9 mouse cellular contexts compared by ENCODE assay signal in genomic region chr2:136713299-136713758, GRCm38 (mm10). TPM values are rescaled to one million over a fixed set of nuclear protein-coding genes. Genes with fewer than 3 reads are reported as not detected.
A peak's percentile ranks its signal among the peaks of the same experiment; 100 is the strongest.
DNase-seq lines count a peak whose midpoint lies in the region; ATAC-seq and TF ChIP-seq lines count a peak whose summit lies in the region.
"Had no signal": no experiment of that assay in that cellular context is flagged by ENCODE, and none has a peak within 500 bp of the region (broad histone marks: within the 10 kb centered on the region; RNA-seq: fewer than 3 reads in every experiment).

Gene Snap25, plus strand, starts transcription at chr2:136713453.

- intact Hi-C loops in gastrocnemius, adult 2 months (cut with DNase I), result loop anchor here (10.0 kb wide), 1 partner anchor 229 kb away; no protein-coding TSS in a partner anchor

- no peak for DNase-seq in kidney, adult 9 months
- DNase-seq in cerebellum, adult 9-11 months, result peak; percentile 94
- peak; percentile 78 to 79 for DNase-seq in frontal cortex, postnatal 14 days (ENCODE audit: low spot score in 2 of 2)
- DNase-seq in left cerebral cortex, adult 8-10 months (ENCODE audit: low spot score in 2 of 2), result peak; percentile 72 to 85
- no peak for DNase-seq in gastrocnemius, adult 2 months

- under 1% methylated on average over 18 of the region's 20 CpGs for WGBS in kidney, embryonic 16.5 days
- WGBS in neural tube, embryonic 15.5 days, result under 1% methylated on average over 20 of the region's 20 CpGs

- H3K9me3 ChIP-seq in kidney, embryonic 16.5 days (ENCODE audit: low read length), result no peaks in the 10 kb centered on the region
- H3K9me3 ChIP-seq in neural tube, embryonic 15.5 days (replicated peaks), result no peaks in the 10 kb centered on the region

- peak within 1 kb of the TSS; percentile 23 for H3K4me3 ChIP-seq in kidney, embryonic 16.5 days (ENCODE audit: low read length)
- peak within 1 kb of the TSS; percentile 61 for H3K4me3 ChIP-seq in neural tube, embryonic 15.5 days (replicated peaks)
- H3K4me3 ChIP-seq in gastrocnemius, adult 2 months, result no peak within 1 kb of the TSS

- TF ChIP-seq CTCF in gastrocnemius, adult 2 months (IDR thresholded peaks at IDR 0.05), result no peak

- peak; percentile 72 for ATAC-seq in kidney, embryonic 16.5 days (ENCODE audit: low FRiP score, low TSS enrichment)
- peak; percentile 87 for ATAC-seq in neural tube, embryonic 15.5 days (ENCODE audit: low FRiP score)
- no peak for ATAC-seq in megakaryocyte progenitor cell, adult 5-6 weeks (replicated peaks; ENCODE audit: poor library complexity)

- H3K9ac ChIP-seq in kidney, embryonic 16.5 days (replicated peaks; ENCODE audit: low read length), result no peak within 1 kb of the TSS
- peak within 1 kb of the TSS; percentile 73 for H3K9ac ChIP-seq in neural tube, embryonic 15.5 days (replicated peaks)

- no peaks in the 10 kb centered on the region for H3K36me3 ChIP-seq in kidney, embryonic 16.5 days (ENCODE audit: insufficient read depth, low read length)
- H3K36me3 ChIP-seq in neural tube, embryonic 15.5 days, result no peaks in the 10 kb centered on the region

- no peak within 1 kb of the TSS for H3K27ac ChIP-seq in kidney, embryonic 16.5 days (ENCODE audit: low read length)
- peak within 1 kb of the TSS; percentile 88 for H3K27ac ChIP-seq in neural tube, embryonic 15.5 days (replicated peaks)
- no peak within 1 kb of the TSS for H3K27ac ChIP-seq in gastrocnemius, adult 2 months

- H3K4me1 ChIP-seq in kidney, embryonic 16.5 days (ENCODE audit: insufficient read depth, low read length), result peaks cover 6% of the 10 kb centered on the region
- peaks cover 29% of the 10 kb centered on the region for H3K4me1 ChIP-seq in neural tube, embryonic 15.5 days

- no peaks in the 10 kb centered on the region; the same call in 1 of the 2 replicates for H3K27me3 ChIP-seq in kidney, embryonic 16.5 days (ENCODE audit: insufficient read depth, low read length)
- H3K27me3 ChIP-seq in neural tube, embryonic 15.5 days (replicated peaks), result no peaks in the 10 kb centered on the region

- peak within 1 kb of the TSS; percentile 51 for H3K4me2 ChIP-seq in kidney, embryonic 16.5 days (replicated peaks; ENCODE audit: low read depth, low read length)
- peak within 1 kb of the TSS; percentile 66 for H3K4me2 ChIP-seq in neural tube, embryonic 15.5 days

RNA-seq across cellular contexts. Expression of gene Snap25, which starts in this region (rescaled TPM):
- 1.2 and 2.8 TPM in 2 replicates for polyA plus RNA-seq in kidney, embryonic 16.5 days (2015; fragmentation: Nextera tagmentation; extraction: Ambion mirVana)
- total RNA-seq in left cerebral cortex, adult 8-10 months (2022), result 1,000 to 10,000 TPM; 2,805 to 3,008 (median 2,879) TPM
- 321 and 342 TPM in 2 replicates for polyA plus RNA-seq in neural tube, embryonic 15.5 days (2015; fragmentation: Nextera tagmentation; extraction: Ambion mirVana)
- total RNA-seq in gastrocnemius, adult 2 months (2021), result not detected
- total RNA-seq in megakaryocyte progenitor cell, adult 5-6 weeks (2015), result not detected in 2 replicates
- total RNA-seq in megakaryocyte progenitor cell, adult 5-6 weeks (2017), result not detected in 2 replicates
- polyA plus RNA-seq: Patski had no signal

Comparison
In these comparisons a context has a peak if more than half of its experiments do, and no peak if none do; other contexts are left out.
1. RNA of gene Snap25 (total RNA-seq): 2,805 to 3,008 TPM in left cerebral cortex, adult 8-10 months; not detected in gastrocnemius, adult 2 months and not detected in megakaryocyte progenitor cell, adult 5-6 weeks; every median in the first group is over 1,000 times any median in the second.
2. RNA of gene Snap25 (polyA plus RNA-seq): 321 to 342 TPM in neural tube, embryonic 15.5 days; 1.2 to 2.8 TPM in kidney, embryonic 16.5 days; every median in the first group is over 10 times any median in the second.
3. DNase-seq: peak in cerebellum, adult 9-11 months (single experiment), frontal cortex, postnatal 14 days (2 of 2) and left cerebral cortex, adult 8-10 months (2 of 2); none in kidney, adult 9 months (single experiment) and gastrocnemius, adult 2 months (single experiment).